9 mouse cellular contexts compared by ENCODE assay signal in the genomic region with DNA sequence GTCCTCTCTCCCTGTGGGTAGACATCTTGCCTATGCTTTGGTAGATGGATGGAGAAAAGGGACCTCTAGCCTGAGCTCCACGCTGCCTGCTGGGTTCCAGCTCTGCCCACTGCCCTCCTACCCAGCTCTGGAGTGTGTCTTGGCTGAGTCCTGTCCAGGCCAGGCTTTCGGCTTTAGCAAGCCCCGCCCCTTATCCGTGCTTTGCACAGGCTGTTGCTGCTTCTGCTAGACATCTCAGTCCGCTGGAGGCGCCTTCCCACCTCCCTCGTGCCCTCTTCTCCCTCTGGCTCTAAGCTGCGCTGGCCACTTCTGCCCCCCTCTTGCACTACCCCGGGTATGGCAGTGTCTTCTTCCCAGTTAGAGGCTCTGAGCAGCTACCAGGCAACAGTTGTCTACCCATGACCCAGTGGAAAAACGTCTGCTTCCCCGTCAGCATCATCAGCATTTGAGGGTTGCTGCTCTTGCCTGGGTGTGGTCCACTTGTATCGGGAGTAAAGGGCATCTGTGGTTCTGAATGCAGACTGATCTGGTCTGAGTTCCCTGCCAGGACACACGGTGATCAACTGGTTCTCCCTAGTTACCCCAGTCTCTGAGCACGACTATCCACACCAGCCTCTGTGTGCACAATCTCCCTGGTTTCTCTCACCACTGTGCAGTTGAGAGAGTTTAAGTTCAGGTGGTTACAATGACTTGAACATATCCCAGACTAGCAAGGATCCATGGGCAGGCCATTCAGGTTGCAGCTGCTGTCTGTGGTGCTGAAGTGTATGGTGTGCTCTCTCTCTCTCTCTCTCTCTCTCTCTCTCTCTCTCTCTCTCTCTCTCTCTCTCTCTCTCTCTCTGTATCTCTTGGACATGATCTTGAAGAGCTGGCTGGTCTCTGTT. TPM values are rescaled to one million over a fixed set of nuclear protein-coding genes. Genes with fewer than 3 reads are reported as not detected.
DNase-seq lines count a peak whose midpoint lies in the region; ATAC-seq and TF ChIP-seq lines count a peak whose summit lies in the region.
"Had no signal": no experiment of that assay in that cellular context is flagged by ENCODE, and none has a peak within 500 bp of the region (broad histone marks: within the 10 kb centered on the region; RNA-seq: fewer than 3 reads in every experiment).

No protein-coding gene starts in this region.

- in situ Hi-C loops in ES-E14 (cut with MboI; ENCODE audit: low sequenced_read_pairs in 2 of 2, unreplicated experiment in 2 of 2): no loop called here

- H3K27me3 ChIP-seq in hindbrain, embryonic 12.5 days: peaks cover 68% of the 10 kb centered on the region
- H3K27me3 ChIP-seq in midbrain, embryonic 11.5 days (ENCODE audit: control insufficient read depth, insufficient read depth, low read length): peaks cover 7% of the 10 kb centered on the region

- WGBS in hindbrain, embryonic 12.5 days: 13% methylated on average over 14 of the region's 14 CpGs
- WGBS in midbrain, embryonic 11.5 days: 10% methylated on average over 14 of the region's 14 CpGs

- no peaks in the 10 kb centered on the region for H3K36me3 ChIP-seq in ES-E14 (ENCODE audit: control insufficient read depth, insufficient read depth, low read length, poor library complexity, severe bottlenecking)
- no peaks in the 10 kb centered on the region for H3K36me3 ChIP-seq in hindbrain, embryonic 12.5 days
- no peaks in the 10 kb centered on the region for H3K36me3 ChIP-seq in midbrain, embryonic 11.5 days (ENCODE audit: control insufficient read depth, insufficient read depth, low read length)

- intact Hi-C loops in gastrocnemius, postnatal 14 days (cut with DNase I; ENCODE audit: low total_unique reads): no loop called here

- peak overlapping the region; percentile 79 for H3K27ac ChIP-seq in ES-E14 (ENCODE audit: insufficient read depth, low read depth, low read length, poor library complexity, severe bottlenecking)
- H3K27ac ChIP-seq in hindbrain, embryonic 12.5 days: no peak overlapping the region
- H3K27ac ChIP-seq in midbrain, embryonic 11.5 days (ENCODE audit: low read depth, low read length): no peak overlapping the region
- H3K27ac ChIP-seq: macrophage had no signal

- H3K4me2 ChIP-seq in hindbrain, embryonic 12.5 days (replicated peaks): no peak overlapping the region
- H3K4me2 ChIP-seq in midbrain, embryonic 11.5 days: no peak overlapping the region

- peak overlapping the region; percentile 31 to 41; a peak in 3 of 4 replicates for H3K4me3 ChIP-seq in ES-E14 (ENCODE audit: insufficient read depth in 1 of 2, low read depth in 1 of 2, low read length in 2 of 2, poor library complexity in 1 of 2, severe bottlenecking in 1 of 2)
- no peak overlapping the region for H3K4me3 ChIP-seq in hindbrain, embryonic 12.5 days
- H3K4me3 ChIP-seq in midbrain, embryonic 11.5 days (ENCODE audit: low read depth, low read length): no peak overlapping the region

- peak; percentile 74 for DNase-seq in embryo, embryonic 10 days (ENCODE audit: low spot score)
- no peak for DNase-seq in embryo, embryonic 9.5 days (ENCODE audit: extremely low spot score)
- DNase-seq in ES-E14 (ENCODE audit: low read depth, low spot score): no peak
- no peak for DNase-seq in midbrain, embryonic 11.5 days (ENCODE audit: low spot score, missing footprints)
- DNase-seq in gastrocnemius, postnatal 14 days: no peak
- no peak for DNase-seq in ovary, postnatal 14 days (ENCODE audit: low spot score)

- peaks cover 12 to 67% of the 10 kb centered on the region in 2 experiments for H3K4me1 ChIP-seq in ES-E14 (ENCODE audit: control insufficient read depth in 2 of 2, insufficient read depth in 2 of 2, low read length in 2 of 2, poor library complexity in 1 of 2)
- peaks cover 30% of the 10 kb centered on the region for H3K4me1 ChIP-seq in hindbrain, embryonic 12.5 days
- H3K4me1 ChIP-seq in midbrain, embryonic 11.5 days (ENCODE audit: control insufficient read depth, insufficient read depth, low read length): peaks cover 5% of the 10 kb centered on the region

- ATAC-seq in hindbrain, embryonic 12.5 days (ENCODE audit: low FRiP score): peak; percentile 15; the same call in 1 of the 2 replicates
- peak; percentile 56; the same call in 1 of the 2 replicates for ATAC-seq in midbrain, embryonic 11.5 days (ENCODE audit: low FRiP score)
- no peak for ATAC-seq in erythroid progenitor cell, adult 5-6 weeks (replicated peaks; ENCODE audit: low FRiP score, poor library complexity, severe bottlenecking)

- no peaks in the 10 kb centered on the region for H3K9me3 ChIP-seq in ES-E14 (ENCODE audit: control insufficient read depth, insufficient read depth, low read depth, low read length)
- H3K9me3 ChIP-seq in hindbrain, embryonic 12.5 days (replicated peaks): no peaks in the 10 kb centered on the region
- H3K9me3 ChIP-seq in midbrain, embryonic 11.5 days (ENCODE audit: control insufficient read depth, low read length): no peaks in the 10 kb centered on the region

- H3K9ac ChIP-seq in ES-E14 (ENCODE audit: insufficient read depth, low read depth, low read length, poor library complexity, severe bottlenecking): peak overlapping the region; percentile 39; the same call in 1 of the 2 replicates
- no peak overlapping the region for H3K9ac ChIP-seq in hindbrain, embryonic 12.5 days
- no peak overlapping the region for H3K9ac ChIP-seq in midbrain, embryonic 11.5 days (ENCODE audit: low read length)

TF ChIP-seq in ES-E14, 5 proteins besides CTCF, POLR2A, EP300 and RAD21:
- no peak for TF ChIP-seq HCFC1 (IDR thresholded peaks at IDR 0.05; ENCODE audit: borderline replicate concordance, insufficient read depth, low read length)
- TF ChIP-seq ZC3H11A (IDR thresholded peaks at IDR 0.05; ENCODE audit: borderline replicate concordance, low read depth, low read length): no peak
- no peak for TF ChIP-seq MAFK (IDR thresholded peaks at IDR 0.05; ENCODE audit: insufficient read depth, low read depth, low read length)
- TF ChIP-seq ZNF384 (IDR thresholded peaks at IDR 0.05; ENCODE audit: low read depth, low read length): no peak
- no peak for TF ChIP-seq CHD2 (IDR thresholded peaks at IDR 0.05; ENCODE audit: low read depth, low read length)

RNA-seq across cellular contexts. Expression of a gene that starts 13.2 kb away (rescaled TPM):
- 3.1 and 5.8 TPM in 2 replicates for total RNA-seq in ES-E14 (2012; rRNA removed)
- 4.1 and 4.8 TPM in 2 replicates for polyA plus RNA-seq in hindbrain, embryonic 12.5 days (2016; fragmentation: Nextera tagmentation; extraction: Ambion mirVana)
- 0.56 and 0.66 TPM in 2 replicates for polyA plus RNA-seq in midbrain, embryonic 11.5 days (2014; fragmentation: Nextera tagmentation; extraction: Ambion mirVana)
- under 1 TPM; 0.11 to 0.45 TPM for total RNA-seq in gastrocnemius, postnatal 14 days (2021)
- not detected in 2 replicates for total RNA-seq in erythroid progenitor cell, adult 5-6 weeks (2015; ENCODE audit: low replicate concordance)
- total RNA-seq in erythroid progenitor cell, adult 5-6 weeks (2017; ENCODE audit: low replicate concordance): not detected in 2 replicates

RNA-seq across cellular contexts. Expression of a gene that starts 26.1 kb away (rescaled TPM):
- 1,269 and 1,458 TPM in 2 replicates for total RNA-seq in ES-E14 (2012; rRNA removed)
- 257 and 282 TPM in 2 replicates for polyA plus RNA-seq in hindbrain, embryonic 12.5 days (2016; fragmentation: Nextera tagmentation; extraction: Ambion mirVana)
- polyA plus RNA-seq in midbrain, embryonic 11.5 days (2014; fragmentation: Nextera tagmentation; extraction: Ambion mirVana): 357 and 368 TPM in 2 replicates
- total RNA-seq in gastrocnemius, postnatal 14 days (2021): 100 to 1,000 TPM; 233 to 251 TPM
- total RNA-seq in erythroid progenitor cell, adult 5-6 weeks (2015; ENCODE audit: low replicate concordance): 429 and 481 TPM in 2 replicates
- 506 and 514 TPM in 2 replicates for total RNA-seq in erythroid progenitor cell, adult 5-6 weeks (2017; ENCODE audit: low replicate concordance)

RNA-seq across cellular contexts. Expression of a gene that starts 32.9 kb away (rescaled TPM):
- 4.6 and 9.0 TPM in 2 replicates for total RNA-seq in ES-E14 (2012; rRNA removed)
- polyA plus RNA-seq in hindbrain, embryonic 12.5 days (2016; fragmentation: Nextera tagmentation; extraction: Ambion mirVana): 2.5 and 3.8 TPM in 2 replicates
- polyA plus RNA-seq in midbrain, embryonic 11.5 days (2014; fragmentation: Nextera tagmentation; extraction: Ambion mirVana): 1.1 and 1.7 TPM in 2 replicates
- total RNA-seq in gastrocnemius, postnatal 14 days (2021): not detected
- total RNA-seq in erythroid progenitor cell, adult 5-6 weeks (2015; ENCODE audit: low replicate concordance): not detected in 2 replicates
- not detected in 2 replicates for total RNA-seq in erythroid progenitor cell, adult 5-6 weeks (2017; ENCODE audit: low replicate concordance)
- polyA plus RNA-seq: macrophage had no signal

RNA-seq across cellular contexts. Expression of a gene that starts 54.6 kb away (rescaled TPM):
- total RNA-seq in ES-E14 (2012; rRNA removed): 47.7 and 61.4 TPM in 2 replicates
- 25.3 and 25.6 TPM in 2 replicates for polyA plus RNA-seq in hindbrain, embryonic 12.5 days (2016; fragmentation: Nextera tagmentation; extraction: Ambion mirVana)
- polyA plus RNA-seq in midbrain, embryonic 11.5 days (2014; fragmentation: Nextera tagmentation; extraction: Ambion mirVana): 18.1 and 19.8 TPM in 2 replicates
- 10 to 100 TPM; 16.0 to 19.0 TPM for total RNA-seq in gastrocnemius, postnatal 14 days (2021)
- total RNA-seq in erythroid progenitor cell, adult 5-6 weeks (2015; ENCODE audit: low replicate concordance): 8.0 and 24.5 TPM in 2 replicates
- 14.2 TPM in 2 replicates for total RNA-seq in erythroid progenitor cell, adult 5-6 weeks (2017; ENCODE audit: low replicate concordance)

Comparison
In these comparisons a context has a peak if more than half of its experiments do, and no peak if none do; other contexts are left out.
1. H3K4me3 ChIP-seq: peak in ES-E14 (2 of 2); none in hindbrain, embryonic 12.5 days (single experiment) and midbrain, embryonic 11.5 days (single experiment).